Comparison of ENCODE assay signal across 31 mouse cellular contexts in genomic region chr6:55218232-55218631, GRCm38 (mm10). TPM values are rescaled to one million over a fixed set of nuclear protein-coding genes. Genes with fewer than 3 reads are reported as not detected.
"Had no signal": no experiment of that assay in that cellular context is flagged by ENCODE, and none has a peak within 500 bp of the region (broad histone marks: within the 10 kb centered on the region; RNA-seq: fewer than 3 reads in every experiment).

No protein-coding gene starts in this region.

- DNase-seq: gastrocnemius, adult 2 months; gastrocnemius, postnatal 10 days; gastrocnemius, postnatal 25 days; heart, adult 2 months; heart, postnatal 14 days; heart, postnatal 36 days; kidney, adult 18-20 months; kidney, adult 8-10 months; kidney, postnatal 14 days; kidney, postnatal 36 days; layer of hippocampus, adult 9-11 months; layer of hippocampus, postnatal 36 days had no signal

- H3K4me2 ChIP-seq: heart, embryonic 11.5 days; heart, embryonic 13.5 days; heart, embryonic 15.5 days; hindbrain, embryonic 12.5 days; hindbrain, embryonic 14.5 days; intestine, embryonic 15.5 days; limb, embryonic 13.5 days; limb, embryonic 15.5 days; liver, embryonic 12.5 days had no signal

- ATAC-seq: hindbrain, embryonic 16.5 days; inflammation-experienced regulatory T-cells, adult 6 months; intestine, embryonic 15.5 days; intestine, postnatal 0 days; liver, embryonic 12.5 days had no signal

- H3K27ac ChIP-seq: gastrocnemius, adult 2 months; heart, adult 2 months; heart, embryonic 13.5 days; heart, embryonic 15.5 days; hindbrain, embryonic 10.5 days; hindbrain, embryonic 12.5 days; hindbrain, embryonic 14.5 days; intestine, embryonic 15.5 days; kidney, postnatal 0 days; limb, embryonic 13.5 days; limb, embryonic 15.5 days; liver, embryonic 12.5 days; liver, embryonic 14.5 days had no signal

- H3K4me3 ChIP-seq: gastrocnemius, adult 2 months; heart, adult 2 months; heart, embryonic 13.5 days; heart, embryonic 15.5 days; hindbrain, embryonic 10.5 days; hindbrain, embryonic 12.5 days; intestine, embryonic 15.5 days; limb, embryonic 13.5 days; limb, embryonic 15.5 days; liver, embryonic 12.5 days had no signal

- H3K4me1 ChIP-seq: heart, embryonic 13.5 days; heart, embryonic 15.5 days; hindbrain, embryonic 10.5 days; hindbrain, embryonic 12.5 days; intestine, embryonic 15.5 days; limb, embryonic 13.5 days; limb, embryonic 15.5 days; liver, embryonic 12.5 days had no signal

- H3K36me3 ChIP-seq: heart, embryonic 15.5 days; intestine, embryonic 15.5 days; liver, embryonic 12.5 days had no signal

- H3K9ac ChIP-seq: heart, embryonic 13.5 days; heart, embryonic 15.5 days; hindbrain, embryonic 12.5 days; hindbrain, embryonic 14.5 days; intestine, embryonic 15.5 days; limb, embryonic 13.5 days; limb, embryonic 15.5 days; liver, embryonic 12.5 days; liver, embryonic 14.5 days had no signal

- H3K9me3 ChIP-seq: heart, embryonic 13.5 days; heart, embryonic 15.5 days; hindbrain, embryonic 10.5 days; hindbrain, embryonic 12.5 days; intestine, embryonic 15.5 days; limb, embryonic 13.5 days; limb, embryonic 15.5 days; liver, embryonic 12.5 days had no signal

- H3K27me3 ChIP-seq: heart, embryonic 13.5 days; heart, embryonic 15.5 days; hindbrain, embryonic 12.5 days; intestine, embryonic 15.5 days; limb, embryonic 13.5 days; limb, embryonic 15.5 days; liver, embryonic 12.5 days had no signal

RNA-seq across cellular contexts. Expression of gene Mindy4, which starts 15.0 kb away (rescaled TPM):
- polyA plus RNA-seq: inflammation-experienced regulatory T-cells, adult 6 months had no signal

RNA-seq across cellular contexts. Expression of gene Inmt, which starts 43.4 kb away (rescaled TPM):
- total RNA-seq: gastrocnemius, postnatal 4 days; granulocyte monocyte progenitor cell, adult 5-6 weeks; left cerebral cortex, postnatal 10 days had no signal
- polyA plus RNA-seq: heart, embryonic 11.5 days; heart, embryonic 15.5 days; heart, postnatal 0 days; hindbrain, embryonic 12.5 days; hindbrain, embryonic 14.5 days; hindbrain, embryonic 16.5 days; inflammation-experienced regulatory T-cells, adult 6 months had no signal
